Mouse (Mus musculus): ENCODE measurements around the gene S1pr2. TPM values are rescaled to one million over a fixed set of nuclear protein-coding genes. Genes with fewer than 3 reads are reported as not detected.

The S1pr2 gene
- total and polyA plus RNA-seq, 3 experiments = 6.4 to 27.4 TPM; not detected in 1

DNA sequence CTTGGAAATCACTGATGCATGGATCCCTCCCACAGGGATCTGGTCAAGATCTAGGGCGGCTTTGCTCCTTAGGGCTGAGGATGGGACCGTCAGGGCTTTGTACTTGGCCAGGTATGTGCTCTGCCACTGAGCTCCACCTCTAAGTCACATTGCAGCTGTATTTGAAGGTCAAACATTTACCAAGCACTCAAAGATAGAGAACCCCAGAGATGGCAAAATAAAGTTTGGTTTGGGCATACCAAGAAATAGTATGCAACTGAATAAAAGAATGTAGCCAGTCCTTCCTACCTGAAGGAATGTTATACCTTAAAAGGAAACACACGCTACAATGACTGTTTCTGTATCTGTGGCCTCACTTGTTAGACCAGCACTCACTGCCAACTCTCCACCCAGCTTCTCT, 44.8 kb upstream of the S1pr2 start:
- no peaks in the 10 kb centered on the region for H3K27me3 ChIP-seq (ENCODE audit: control insufficient read depth in 1 of 2, insufficient read depth in 2 of 2, low read length in 2 of 2)
- DNase-seq (ENCODE audit: low read depth, low spot score) = no peak
- no peak for TF ChIP-seq MAZ (IDR thresholded peaks at IDR 0.05; ENCODE audit: low read depth, low read length)
- TF ChIP-seq CHD2 (IDR thresholded peaks at IDR 0.05; ENCODE audit: low read length) = no peak
- TF ChIP-seq MAFK (IDR thresholded peaks at IDR 0.05; ENCODE audit: borderline replicate concordance, low read depth, low read length) = no peak
- no peak for TF ChIP-seq ELF1 (IDR thresholded peaks at IDR 0.05; ENCODE audit: low read depth, low read length)
- no peak for TF ChIP-seq ZKSCAN1 (IDR thresholded peaks at IDR 0.05; ENCODE audit: low read depth, low read length)
- TF ChIP-seq TCF12 (IDR thresholded peaks at IDR 0.05; ENCODE audit: low read depth, low read length) = no peak
- TF ChIP-seq BHLHE40 (IDR thresholded peaks at IDR 0.05; ENCODE audit: borderline replicate concordance, low read depth, low read length) = no peak
- no peak for TF ChIP-seq ETS1 (IDR thresholded peaks at IDR 0.05; ENCODE audit: low read depth, low read length)
- TF ChIP-seq RCOR1 (IDR thresholded peaks at IDR 0.05; ENCODE audit: low read depth, low read length) = no peak
- TF ChIP-seq HCFC1 (IDR thresholded peaks at IDR 0.05; ENCODE audit: low read depth, low read length) = no peak
- no peak for TF ChIP-seq ZC3H11A (IDR thresholded peaks at IDR 0.05; ENCODE audit: low read depth, low read length)
- no peak for TF ChIP-seq MXI1 (IDR thresholded peaks at IDR 0.05; ENCODE audit: low read depth, low read length)
- no peak for TF ChIP-seq SMC3 (IDR thresholded peaks at IDR 0.05; ENCODE audit: low read depth, low read length)
- no peak for TF ChIP-seq POLR2AphosphoS5 (IDR thresholded peaks at IDR 0.05; ENCODE audit: borderline replicate concordance, low read depth, low read length)
- no peak for TF ChIP-seq RAD21 (IDR thresholded peaks at IDR 0.05; ENCODE audit: low read depth, low read length)
- no peak for TF ChIP-seq MAX (IDR thresholded peaks at IDR 0.05; ENCODE audit: low read length)
- TF ChIP-seq POLR2A (IDR thresholded peaks at IDR 0.05; ENCODE audit: control insufficient read depth in 1 of 2, insufficient read depth in 1 of 2, low read depth in 1 of 2, low read length in 2 of 2, poor library complexity in 1 of 2) = no peak
- no peak for TF ChIP-seq TAL1 (IDR thresholded peaks at IDR 0.05; ENCODE audit: low read length)
- no peak for TF ChIP-seq TBP (IDR thresholded peaks at IDR 0.05; ENCODE audit: low read depth, low read length)
- H3K36me3 ChIP-seq (ENCODE audit: control insufficient read depth in 1 of 2, insufficient read depth in 2 of 2, low read length in 2 of 2) = peaks cover 0 to 17% of the 10 kb centered on the region in 2 experiments; a peak in 2 of 4 replicates
- H3K9ac ChIP-seq (ENCODE audit: control insufficient read depth, low read depth, low read length, poor library complexity, severe bottlenecking) = no peak overlapping the region
- peaks cover 11 to 22% of the 10 kb centered on the region in 2 experiments for H3K4me1 ChIP-seq (ENCODE audit: control insufficient read depth in 1 of 2, insufficient read depth in 2 of 2, low read length in 2 of 2)
- H3K27ac ChIP-seq (ENCODE audit: control insufficient read depth, low read depth, low read length) = no peak overlapping the region
- H3K4me3 ChIP-seq (ENCODE audit: control insufficient read depth in 1 of 2, insufficient read depth in 1 of 2, low read depth in 2 of 2, low read length in 2 of 2) = no peak overlapping the region
- H3K9me3 ChIP-seq (replicated peaks; ENCODE audit: insufficient read depth, low read length) = no peaks in the 10 kb centered on the region
- H3K79me2 ChIP-seq (ENCODE audit: control insufficient read depth, insufficient read depth, low read length, poor library complexity) = peaks cover 8% of the 10 kb centered on the region

- Histone ChIP-seq H3K36me3 (ENCODE audit: control insufficient read depth in 1 of 2, insufficient read depth in 2 of 2, low read length in 2 of 2) (peaks cover 0 to 24% of the 10 kb centered on the region in 2 experiments; a peak in 2 of 4 replicates), H3K27me3 (ENCODE audit: control insufficient read depth in 1 of 2, insufficient read depth in 2 of 2, low read length in 2 of 2) (no peaks in the 10 kb centered on the region), H3K79me2 (ENCODE audit: control insufficient read depth, insufficient read depth, low read length, poor library complexity) (peaks cover 11% of the 10 kb centered on the region), H3K4me3 (ENCODE audit: control insufficient read depth in 1 of 2, insufficient read depth in 1 of 2, low read depth in 2 of 2, low read length in 2 of 2) (no peak overlapping the region), H3K9me3 (replicated peaks; ENCODE audit: insufficient read depth, low read length) (no peaks in the 10 kb centered on the region), H3K9ac (ENCODE audit: control insufficient read depth, low read depth, low read length, poor library complexity, severe bottlenecking) (no peak overlapping the region), H3K27ac (ENCODE audit: control insufficient read depth, low read depth, low read length) (no peak overlapping the region), H3K4me1 (ENCODE audit: control insufficient read depth in 1 of 2, insufficient read depth in 2 of 2, low read length in 2 of 2) (peaks cover 11 to 35% of the 10 kb centered on the region in 2 experiments)
- DNase-seq (ENCODE audit: low read depth, low spot score) = no peak
- TF ChIP-seq TAL1 (IDR thresholded peaks at IDR 0.05; ENCODE audit: low read length) (no peak), MYC (IDR thresholded peaks at IDR 0.05; ENCODE audit: low read depth, low read length) (no peak), MAFK (IDR thresholded peaks at IDR 0.05; ENCODE audit: borderline replicate concordance, low read depth, low read length) (no peak), POLR2A (IDR thresholded peaks at IDR 0.05; ENCODE audit: control insufficient read depth in 1 of 2, insufficient read depth in 1 of 2, low read depth in 1 of 2, low read length in 2 of 2, poor library complexity in 1 of 2) (no peak), JUND (IDR thresholded peaks at IDR 0.05; ENCODE audit: low read depth, low read length) (no peak), MXI1 (IDR thresholded peaks at IDR 0.05; ENCODE audit: low read depth, low read length) (no peak), RAD21 (IDR thresholded peaks at IDR 0.05; ENCODE audit: low read depth, low read length) (no peak), BHLHE40 (IDR thresholded peaks at IDR 0.05; ENCODE audit: borderline replicate concordance, low read depth, low read length) (no peak), TCF12 (IDR thresholded peaks at IDR 0.05; ENCODE audit: low read depth, low read length) (no peak), NRF1 (IDR thresholded peaks at IDR 0.05; ENCODE audit: insufficient read depth, low read depth, low read length, poor library complexity, severe bottlenecking) (no peak), MYB (IDR thresholded peaks at IDR 0.05; ENCODE audit: low read depth, low read length) (no peak), ETS1 (IDR thresholded peaks at IDR 0.05; ENCODE audit: low read depth, low read length) (no peak), HCFC1 (IDR thresholded peaks at IDR 0.05; ENCODE audit: low read depth, low read length) (no peak), SIN3A (IDR thresholded peaks at IDR 0.05; ENCODE audit: low read length) (no peak), CTCF (IDR thresholded peaks at IDR 0.05 in 2 of 3, conservative IDR thresholded peaks at IDR 0.05 in 1 of 3; ENCODE audit: control insufficient read depth in 1 of 3, insufficient read depth in 1 of 3, low read depth in 2 of 3, low read length in 3 of 3, poor library complexity in 1 of 3, severe bottlenecking in 1 of 3) (no peak), TBP (IDR thresholded peaks at IDR 0.05; ENCODE audit: low read depth, low read length) (no peak), ELF1 (IDR thresholded peaks at IDR 0.05; ENCODE audit: low read depth, low read length) (no peak), USF2 (IDR thresholded peaks at IDR 0.05; ENCODE audit: borderline replicate concordance in 1 of 2, insufficient read depth in 1 of 2, low read depth in 1 of 2, low read length in 2 of 2) (no peak)
Observed at GRCm38 (mm10) chr9:21018600-21018999, 42.0 kb upstream of the S1pr2 start.

Data from MEL (cell line).